Mouse (Mus musculus) intestine, embryonic 14.5 days (tissue): ENCODE data around the gene Akt1. TPM values are rescaled to one million over a fixed set of nuclear protein-coding genes. Genes with fewer than 3 reads are reported as not detected.

ENCODE experiments used
- ATAC-seq: fragments of 200-750 bp; cut with Nextera tagmentation; replicated peaks from 2 replicates; pipeline ENCODE4 v1.8.0; 2017; ENCODE audit warnings: low read depth, moderate number of reproducible peaks, moderate TSS enrichment, moderate library complexity; ENCODE audit not compliant: low FRiP score, low TSS enrichment
- DNase-seq: peaks from one replicate; pipeline ENCODE4 v3.0.0-alpha.2; 2018; ENCODE audit warnings: low spot score
- H3K27ac ChIP-seq: fragments of 300-500 bp; sonication (generic); 2 replicates; pipeline ENCODE4 v1.5.1; 2014; ENCODE audit warnings: low read depth, mild to moderate bottlenecking, control low read depth
- H3K27me3 ChIP-seq: fragments of 300-500 bp; sonication (generic); replicated peaks from 2 replicates; pipeline ENCODE4 v1.6.1; 2014; ENCODE audit warnings: low read length, control low read depth; ENCODE audit not compliant: control insufficient read depth, insufficient read depth
- H3K36me3 ChIP-seq: fragments of 300-500 bp; sonication (generic); 2 replicates; pipeline ENCODE4 v1.6.1; 2014; ENCODE audit warnings: low read length, control low read depth; ENCODE audit not compliant: control insufficient read depth, insufficient read depth
- H3K4me1 ChIP-seq: fragments of 300-500 bp; sonication (generic); replicated peaks from 2 replicates; pipeline ENCODE4 v1.6.1; 2014; ENCODE audit warnings: low read length, control low read depth, mixed read lengths; ENCODE audit not compliant: control insufficient read depth, insufficient read depth
- H3K4me2 ChIP-seq: fragments of 300-500 bp; sonication (generic); 2 replicates; pipeline ENCODE4 v1.6.1; 2014; ENCODE audit warnings: low read length
- H3K4me3 ChIP-seq: fragments of 300-500 bp; sonication (generic); 2 replicates; pipeline ENCODE4 v1.5.1; 2014; ENCODE audit warnings: low read depth, low read length, control low read depth, mixed read lengths
- H3K9ac ChIP-seq: fragments of 300-500 bp; sonication (generic); 2 replicates; pipeline ENCODE4 v1.6.1; 2014; ENCODE audit warnings: mild to moderate bottlenecking, low read length
- H3K9me3 ChIP-seq: fragments of 300-500 bp; sonication (generic); 2 replicates; pipeline ENCODE4 v1.6.1; 2016; ENCODE audit warnings: low read length, control low read depth; ENCODE audit not compliant: control insufficient read depth
- WGBS: fragments of 180-500 bp; shearing (Covaris S2); extraction: QIAGEN DNeasy Blood & Tissue Kit; methylation state at CpG from one replicate; pipeline ENCODE4 v1.1.7; 2014; 5-methylcytosine and 5-hydroxymethylcytosine counted together
- polyA plus RNA-seq: library from polyadenylated mRNA; unstranded; fragments of >200 nt; fragmentation: Nextera tagmentation; extraction: Ambion mirVana; gene quantifications from 2 replicates; pipeline ENCODE4 v1.2.1, GENCODE M21; 2014

Akt1 gene
- polyA plus RNA-seq, 1 experiment from 2014 or later = 56.2 TPM

DNA sequence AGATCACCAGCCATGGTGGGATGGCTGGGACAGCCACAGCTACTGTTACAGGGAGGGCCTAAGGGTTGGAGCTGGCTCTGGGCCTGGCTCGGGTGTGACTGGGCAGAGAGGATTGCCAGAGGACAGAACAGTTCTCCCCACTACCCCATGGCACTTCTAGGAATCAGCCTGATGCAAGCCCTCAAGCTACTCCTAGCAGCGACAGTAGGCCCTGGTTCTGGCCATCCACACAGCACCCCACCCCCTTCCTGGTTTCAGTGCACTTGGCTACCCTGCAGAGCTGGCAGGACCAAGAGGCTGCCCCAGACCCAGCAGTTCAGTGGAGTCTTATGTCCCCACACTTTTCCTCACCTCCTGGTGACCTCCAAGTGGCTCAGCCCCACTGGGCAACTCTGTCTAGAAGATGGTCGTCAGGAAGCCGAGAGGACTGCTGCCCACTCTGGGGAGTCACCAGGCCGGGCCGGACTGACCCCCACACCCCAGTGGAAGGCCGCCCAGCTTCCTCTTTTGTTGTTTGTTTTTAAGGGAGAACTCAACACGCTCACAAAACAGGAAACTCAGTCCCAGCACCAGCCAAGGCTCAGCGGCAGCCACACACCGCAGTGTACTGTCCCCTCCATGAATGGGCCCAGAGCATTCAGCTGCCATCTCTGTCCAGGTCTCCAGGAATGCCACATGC is 6.9 kb downstream of the Akt1 start:
- peaks cover 46% of the 10 kb centered on the region for H3K4me1 ChIP-seq
- H3K9ac ChIP-seq = no peak overlapping the region
- no peak for ATAC-seq
- H3K9me3 ChIP-seq = no peaks in the 10 kb centered on the region
- no peaks in the 10 kb centered on the region for H3K27me3 ChIP-seq
- H3K27ac ChIP-seq = no peak overlapping the region
- WGBS = 75% methylated on average over 10 of the region's 10 CpGs
- no peak overlapping the region for H3K4me3 ChIP-seq
- no peak overlapping the region for H3K4me2 ChIP-seq
- H3K36me3 ChIP-seq = peaks cover 85% of the 10 kb centered on the region
- DNase-seq = no peak

DNA sequence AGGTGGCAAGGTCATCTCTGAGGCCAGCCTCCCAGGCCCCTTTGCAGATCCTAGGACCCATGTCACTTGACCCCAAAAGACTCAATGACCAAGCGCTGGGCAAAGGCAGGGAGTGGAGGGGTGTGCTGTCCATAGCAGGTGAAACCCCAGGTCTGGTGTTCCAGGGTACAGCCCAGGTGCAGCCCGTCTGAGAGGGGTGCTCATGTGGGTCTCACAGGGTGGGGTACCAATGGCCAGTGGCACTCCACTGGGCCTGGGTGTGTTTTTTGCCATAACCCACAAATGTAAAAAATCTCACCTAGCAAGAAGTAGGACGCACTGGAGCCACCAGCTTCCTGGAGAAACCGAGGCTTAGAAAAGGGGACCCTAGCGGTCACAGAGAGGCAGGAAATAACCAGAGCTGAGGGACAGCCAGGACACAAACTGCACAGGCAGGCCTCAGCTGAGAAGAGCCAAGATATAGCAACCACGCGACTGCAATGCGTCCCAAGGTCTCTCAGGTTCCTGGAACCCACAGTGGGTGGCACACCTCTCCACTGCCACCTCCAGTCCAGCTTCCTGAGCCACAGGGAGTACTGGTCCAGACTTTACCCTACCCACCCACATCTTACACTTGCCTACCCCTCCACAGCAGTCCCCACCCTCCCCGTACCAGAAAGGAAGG is 8.7 kb downstream of the Akt1 start:
- WGBS = 89% methylated on average over 9 of the region's 9 CpGs
- H3K27ac ChIP-seq = no peak overlapping the region
- H3K9me3 ChIP-seq = no peaks in the 10 kb centered on the region
- no peak overlapping the region for H3K9ac ChIP-seq
- peaks cover 46% of the 10 kb centered on the region for H3K4me1 ChIP-seq
- H3K4me3 ChIP-seq = no peak overlapping the region
- peaks cover 93% of the 10 kb centered on the region for H3K36me3 ChIP-seq
- DNase-seq = no peak
- H3K4me2 ChIP-seq = no peak overlapping the region
- H3K27me3 ChIP-seq = no peaks in the 10 kb centered on the region
- no peak for ATAC-seq

DNA sequence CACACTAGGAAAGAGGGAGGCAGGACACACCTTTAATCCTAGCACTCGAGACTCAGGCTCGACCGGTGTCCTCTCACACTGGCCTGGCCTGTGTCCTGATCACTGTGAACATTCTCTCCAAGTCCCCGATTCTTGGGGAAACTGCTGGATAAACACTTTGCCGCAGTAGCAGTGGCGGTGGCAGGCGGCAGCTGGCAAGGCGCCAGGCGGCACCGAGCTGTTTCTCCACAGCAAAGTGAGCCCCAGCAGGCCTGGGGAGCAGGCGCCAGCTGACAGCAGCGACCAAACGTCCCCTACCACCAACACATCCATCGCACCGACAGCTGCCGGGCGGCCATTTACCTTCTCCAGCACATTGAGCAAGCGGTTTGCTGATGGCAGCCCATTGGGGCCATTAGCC is 9.2 kb downstream of the Akt1 start:
- 32% methylated on average over 18 of the region's 18 CpGs for WGBS
- Histone ChIP-seq H3K4me2 (no peak overlapping the region), H3K9ac (no peak overlapping the region), H3K4me3 (no peak overlapping the region), H3K27me3 (no peaks in the 10 kb centered on the region), H3K36me3 (peaks cover 90% of the 10 kb centered on the region), H3K9me3 (no peaks in the 10 kb centered on the region), H3K4me1 (peaks cover 46% of the 10 kb centered on the region), H3K27ac (peak overlapping the region; percentile 17; the same call in 1 of the 2 replicates)
- ATAC-seq = no peak
- DNase-seq = no peak

DNA sequence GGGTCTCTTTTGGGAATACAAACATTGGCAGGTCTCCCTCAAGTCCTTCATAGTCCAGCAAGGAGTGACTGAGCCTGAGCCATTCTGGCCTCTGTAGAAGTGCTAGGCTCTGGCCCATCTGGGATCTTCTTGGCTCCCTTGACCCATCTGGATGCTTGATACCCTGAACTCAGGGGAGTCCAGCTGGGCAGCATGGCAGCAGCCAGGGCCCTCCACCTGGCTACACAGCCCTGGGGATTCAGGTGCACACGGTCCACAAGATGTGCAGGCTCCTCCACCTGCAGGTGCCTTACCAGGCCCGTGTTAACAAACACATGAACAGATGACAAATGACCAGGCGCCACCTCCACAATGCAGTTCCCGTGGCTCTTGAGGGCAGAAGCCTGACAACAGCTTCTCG is 10.0 kb downstream of the Akt1 start:
- no peak for DNase-seq
- Histone ChIP-seq H3K4me2 (no peak overlapping the region), H3K27me3 (no peaks in the 10 kb centered on the region), H3K4me1 (peaks cover 51% of the 10 kb centered on the region), H3K36me3 (peaks cover 85% of the 10 kb centered on the region), H3K9me3 (no peaks in the 10 kb centered on the region), H3K4me3 (no peak overlapping the region), H3K27ac (no peak overlapping the region), H3K9ac (no peak overlapping the region)
- 39% methylated on average over 5 of the region's 5 CpGs for WGBS
- ATAC-seq = no peak

DNA sequence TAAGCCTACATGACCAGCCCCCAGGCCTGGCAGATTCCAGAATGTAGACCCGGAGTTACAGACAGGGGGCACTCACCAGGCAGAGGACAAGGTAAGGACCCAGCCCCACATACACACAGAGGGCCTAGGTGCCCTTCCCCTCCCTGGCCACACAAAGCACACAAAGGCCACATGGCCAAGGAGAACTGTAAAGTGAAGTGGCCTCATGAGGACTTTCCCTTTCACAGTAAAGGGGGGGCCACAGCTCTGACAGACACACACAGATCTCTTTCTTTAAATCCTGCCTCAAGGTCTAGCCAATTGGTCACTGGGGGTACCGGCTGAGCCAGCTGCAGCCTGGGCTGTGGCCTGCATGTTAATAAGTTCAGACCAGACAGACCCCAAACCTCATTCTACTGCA is 10.6 kb downstream of the Akt1 start:
- no peak for ATAC-seq
- WGBS = 53% methylated on average over 2 of the region's 2 CpGs
- no peaks in the 10 kb centered on the region for H3K9me3 ChIP-seq
- no peak overlapping the region for H3K4me3 ChIP-seq
- peaks cover 85% of the 10 kb centered on the region for H3K36me3 ChIP-seq
- H3K4me1 ChIP-seq = peaks cover 51% of the 10 kb centered on the region
- no peak overlapping the region for H3K9ac ChIP-seq
- no peak for DNase-seq
- no peaks in the 10 kb centered on the region for H3K27me3 ChIP-seq
- H3K27ac ChIP-seq = no peak overlapping the region; the same call in 1 of the 2 replicates
- H3K4me2 ChIP-seq = no peak overlapping the region

DNA sequence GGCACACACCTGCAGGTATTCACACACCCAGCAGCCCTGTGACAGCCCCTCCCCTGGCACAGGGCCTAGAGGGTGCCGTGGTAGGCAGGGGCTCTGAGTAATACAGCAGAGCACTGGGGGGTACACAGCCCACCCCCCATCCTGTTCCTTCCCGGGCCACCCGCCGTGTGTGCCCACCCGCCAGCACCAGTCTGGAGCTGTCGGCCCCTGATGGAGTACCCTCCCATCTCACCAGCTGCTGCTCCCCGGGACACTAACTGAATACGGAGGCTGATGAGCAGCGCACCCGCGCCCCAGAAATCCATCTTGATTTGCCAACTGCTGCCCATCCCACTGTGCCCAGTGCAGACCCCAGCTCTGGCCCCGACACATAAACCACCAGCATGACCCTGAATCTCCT is 11.0 kb downstream of the Akt1 start:
- no peak overlapping the region; the same call in 1 of the 2 replicates for H3K27ac ChIP-seq
- DNase-seq = no peak
- ATAC-seq = no peak
- H3K36me3 ChIP-seq = peaks cover 85% of the 10 kb centered on the region
- H3K4me2 ChIP-seq = no peak overlapping the region
- H3K27me3 ChIP-seq = no peaks in the 10 kb centered on the region
- 87% methylated on average over 12 of the region's 12 CpGs for whole genome bisulfite sequencing
- no peak overlapping the region for H3K4me3 ChIP-seq
- no peak overlapping the region for H3K9ac ChIP-seq
- H3K9me3 ChIP-seq = no peaks in the 10 kb centered on the region
- H3K4me1 ChIP-seq = peaks cover 51% of the 10 kb centered on the region

DNA sequence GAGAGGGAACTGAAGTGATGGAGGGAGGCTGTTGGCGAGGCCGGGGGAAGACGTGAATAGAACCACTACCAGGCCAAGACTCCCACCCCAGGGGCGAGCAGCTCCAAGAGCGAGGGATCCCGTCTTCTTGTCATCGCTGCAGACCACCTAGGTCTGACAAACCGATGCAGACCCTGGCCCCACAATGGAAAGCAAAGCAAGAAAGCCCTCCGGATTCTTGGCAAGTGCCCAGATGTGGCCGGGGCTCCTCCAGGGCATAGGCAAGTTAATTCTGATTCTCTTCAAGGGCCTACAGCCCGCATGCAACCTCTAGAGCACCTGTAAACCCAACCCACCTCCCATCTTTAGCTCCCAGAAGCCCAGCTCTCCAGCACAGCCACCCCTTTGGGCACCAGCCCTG is 11.4 kb downstream of the Akt1 start:
- Histone ChIP-seq H3K27ac (no peak overlapping the region), H3K9me3 (no peaks in the 10 kb centered on the region), H3K4me1 (peaks cover 51% of the 10 kb centered on the region), H3K4me3 (no peak overlapping the region), H3K27me3 (no peaks in the 10 kb centered on the region), H3K4me2 (no peak overlapping the region), H3K36me3 (peaks cover 85% of the 10 kb centered on the region), H3K9ac (no peak overlapping the region)
- DNase-seq (no peak), ATAC-seq (no peak)
- WGBS = 87% methylated on average over 11 of the region's 11 CpGs

DNA sequence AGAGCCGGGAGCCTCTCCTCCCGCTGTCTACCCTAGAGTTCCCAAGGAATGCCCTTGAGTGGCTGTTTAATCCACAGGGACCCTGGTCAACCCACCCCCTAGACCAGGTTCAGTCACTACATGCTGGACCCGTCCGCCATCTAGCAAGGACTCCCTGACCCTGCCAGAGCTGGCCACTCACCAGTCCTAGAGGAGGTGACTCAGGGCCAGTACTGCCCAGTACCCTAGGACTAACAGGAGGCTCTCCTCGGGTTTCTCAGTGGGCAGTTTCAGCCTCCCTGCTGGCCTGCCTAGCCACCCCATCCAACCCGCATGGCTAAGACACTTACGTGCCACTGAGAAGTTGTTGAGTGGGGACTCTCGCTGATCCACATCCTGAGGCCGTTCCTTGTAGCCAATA is 12.8 kb downstream of the Akt1 start:
- peaks cover 51% of the 10 kb centered on the region for H3K4me1 ChIP-seq

DNA sequence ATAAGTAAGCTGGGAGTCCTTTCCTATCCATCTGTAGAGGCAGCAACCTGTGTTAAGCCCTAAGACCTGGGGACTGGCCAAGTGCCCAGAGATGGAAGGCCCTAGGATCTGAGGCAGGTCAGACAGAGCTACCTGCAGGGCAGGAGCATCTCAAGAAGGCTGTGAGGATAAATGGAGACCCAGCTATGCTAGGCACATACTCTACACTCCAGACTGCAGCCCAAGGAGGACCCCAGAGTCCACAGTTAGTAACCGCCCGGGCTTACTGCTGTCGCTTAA is 13.4 kb downstream of the Akt1 start:
- DNase-seq = no peak
- no peaks in the 10 kb centered on the region for H3K9me3 ChIP-seq
- H3K27me3 ChIP-seq = no peaks in the 10 kb centered on the region
- H3K4me2 ChIP-seq = peak overlapping the region; percentile 34
- 89% methylated on average over 3 of the region's 3 CpGs for WGBS
- H3K27ac ChIP-seq = peak overlapping the region; percentile 88
- no peak for ATAC-seq
- H3K9ac ChIP-seq = peak overlapping the region; percentile 34
- H3K4me3 ChIP-seq = no peak overlapping the region
- H3K4me1 ChIP-seq = peaks cover 51% of the 10 kb centered on the region
- H3K36me3 ChIP-seq = peaks cover 86% of the 10 kb centered on the region

More for the DNA sequence above, 12.8 kb downstream of the Akt1 start:
- no peak overlapping the region for H3K4me3 ChIP-seq
- ATAC-seq (no peak), DNase-seq (no peak)
- H3K9me3 ChIP-seq = no peaks in the 10 kb centered on the region
- 0 out of 2 replicates have a peak overlapping the region, but pooled peaks have one; percentile 7 for H3K9ac ChIP-seq
- H3K36me3 ChIP-seq = peaks cover 85% of the 10 kb centered on the region
- H3K27ac ChIP-seq = peak overlapping the region; percentile 88
- H3K27me3 ChIP-seq = no peaks in the 10 kb centered on the region
- no peak overlapping the region for H3K4me2 ChIP-seq
- WGBS = 84% methylated on average over 9 of the region's 9 CpGs
